Mouse (Mus musculus) heart, postnatal 0 days (tissue): Measurements from ENCODE around the gene Cav1.

Experiments
- CTCF ChIP-seq: IDR thresholded peaks from 2 replicates; pipeline ENCODE4 v1.5.1; 2016; ENCODE audit warnings: antibody characterized with exemption, control low read depth, low read depth
- EP300 ChIP-seq: IDR thresholded peaks from 2 replicates; pipeline ENCODE4 v1.6.1; 2016; ENCODE audit warnings: antibody characterized with exemption, low read depth

GRCm38 (mm10) chr6:17314241-17314640 is 8.1 kb downstream of the Cav1 start:
- TF ChIP-seq CTCF (no peak), EP300 (no peak)
